Mouse (Mus musculus): ENCODE measurements around the gene Gypa. TPM values are rescaled to one million over a fixed set of nuclear protein-coding genes. Genes with fewer than 3 reads are reported as not detected.

The Gypa gene
- polyA plus RNA-seq, 1 experiment: 0.17 TPM

DNA sequence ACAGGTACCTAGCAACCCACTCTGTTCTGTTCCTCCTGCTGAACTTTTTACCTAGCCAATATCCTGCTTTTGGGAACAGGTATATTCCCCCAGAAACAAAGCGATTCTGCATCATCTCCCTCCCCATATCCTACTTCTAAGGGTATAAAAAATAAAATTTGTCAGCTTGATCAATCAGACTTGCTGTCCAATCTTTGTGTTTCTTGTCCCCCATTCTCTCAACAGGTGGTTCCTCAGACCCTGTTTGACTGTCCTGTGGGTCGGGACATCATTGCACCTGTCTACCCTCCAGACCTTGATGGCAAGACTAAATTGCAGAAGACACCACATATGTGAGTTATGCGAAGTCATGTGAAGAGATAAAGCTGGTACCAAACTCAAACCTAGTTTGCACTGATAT lies 48.3 kb downstream of the Gypa start:
- DNase-seq (ENCODE audit: low spot score): no peak

DNA sequence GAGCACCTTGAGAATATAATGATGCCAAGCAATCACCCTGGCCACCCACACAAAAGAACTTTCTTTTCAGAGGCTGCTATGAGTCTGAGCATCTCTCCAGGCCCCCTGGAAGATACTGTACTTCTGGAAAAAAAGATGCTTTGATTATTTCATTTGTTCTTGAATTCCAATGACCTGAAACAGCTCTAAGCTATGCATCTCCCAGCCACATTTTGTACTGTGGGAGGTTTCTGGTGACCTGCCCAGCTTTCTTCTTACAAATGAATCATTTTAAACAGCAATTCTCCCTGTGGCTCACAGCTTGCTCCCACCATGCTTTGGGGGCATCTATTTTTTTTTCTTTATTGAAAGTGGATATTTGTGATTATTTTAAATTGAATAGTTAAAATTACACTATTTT lies 56.9 kb downstream of the Gypa start:
- DNase-seq (ENCODE audit: low spot score): no peak

DNA sequence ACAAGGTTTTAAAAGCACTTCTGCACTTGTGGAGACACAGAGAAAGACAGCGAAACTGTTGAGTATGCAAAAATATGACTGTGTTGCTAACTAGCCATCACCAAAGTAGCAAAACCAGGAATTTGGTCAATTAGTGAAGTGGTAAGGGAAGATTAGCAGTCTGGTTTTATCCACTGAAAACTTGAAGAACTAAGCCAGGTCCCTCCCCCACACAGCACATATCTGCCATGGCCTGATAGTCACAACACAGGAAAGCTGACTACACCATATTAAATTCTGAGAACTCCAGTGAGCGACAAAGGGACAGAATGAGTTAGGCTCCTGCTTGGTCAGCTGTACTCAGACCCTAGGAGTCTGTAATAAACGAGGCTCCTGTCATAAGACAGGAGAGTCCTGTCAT lies 57.7 kb downstream of the Gypa start:
- DNase-seq (ENCODE audit: low spot score): no peak

DNA sequence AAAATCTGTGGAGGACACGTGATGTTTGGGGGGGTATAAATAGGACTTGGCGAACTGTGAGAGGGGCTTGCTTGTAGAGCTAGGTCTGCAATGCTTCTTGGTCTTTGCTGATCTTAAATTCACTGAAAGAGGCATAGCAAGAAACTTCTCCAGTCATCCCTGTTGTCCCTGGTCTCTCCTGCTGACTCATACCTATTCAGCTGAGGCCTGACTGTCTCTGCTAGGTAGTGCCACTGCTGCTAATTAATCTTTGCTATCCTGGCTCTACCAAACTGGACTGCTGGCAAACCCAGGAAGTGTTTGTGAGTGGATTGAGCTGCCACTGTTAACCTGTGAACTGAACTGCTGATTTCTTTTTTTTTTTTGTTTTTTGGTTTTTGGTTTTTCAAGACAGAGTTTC lies 61.4 kb downstream of the Gypa start:
- no peak for DNase-seq (ENCODE audit: low spot score)

Other genes starting within 250 kb of the Gypa start
- gene Frem3, start 117.3 kb downstream of the Gypa start, polyA plus RNA-seq (2012; rRNA removed): 0.01 TPM in 2 replicates
- 14.7 and 17.2 TPM in 2 replicates for gene Smarca5, start 245.7 kb downstream of the Gypa start, polyA plus RNA-seq (2012; rRNA removed)